Mouse (Mus musculus) limb, embryonic 10.5 days (tissue): ENCODE measurements around the gene Stk31. TPM values are rescaled to one million over a fixed set of nuclear protein-coding genes. Genes with fewer than 3 reads are reported as not detected.
A peak's percentile ranks its signal among the peaks of the same experiment; 100 is the strongest.

ENCODE experiments used
- DNase-seq: peaks from one replicate; pipeline ENCODE4 v3.0.0-alpha.2; 2017; ENCODE audit warnings: low spot score
- H3K27ac ChIP-seq: fragments of 300-500 bp; sonication (generic); 2 replicates; pipeline ENCODE4 v1.5.1; 2016; ENCODE audit warnings: mild to moderate bottlenecking
- H3K27me3 ChIP-seq: fragments of 300-500 bp; sonication (generic); 2 replicates; pipeline ENCODE4 v1.6.1; 2016; ENCODE audit warnings: low read depth, mild to moderate bottlenecking; ENCODE audit not compliant: poor library complexity, severe bottlenecking
- H3K36me3 ChIP-seq: fragments of 300-500 bp; sonication (generic); 2 replicates; pipeline ENCODE4 v1.6.1; 2016; ENCODE audit warnings: mild to moderate bottlenecking, moderate library complexity
- H3K4me1 ChIP-seq: fragments of 300-500 bp; sonication (generic); 2 replicates; pipeline ENCODE4 v1.6.1; 2016
- H3K4me3 ChIP-seq: fragments of 300-500 bp; sonication (generic); 2 replicates; pipeline ENCODE4 v1.5.1; 2016; ENCODE audit warnings: mild to moderate bottlenecking, moderate library complexity
- H3K9me3 ChIP-seq: fragments of 300-500 bp; sonication (generic); replicated peaks from 2 replicates; pipeline ENCODE4 v1.6.1; 2016; ENCODE audit warnings: mild to moderate bottlenecking
- WGBS: fragments of 180-500 bp; shearing (Covaris S2); methylation state at CpG from one replicate; pipeline ENCODE4 v1.1.7; 2016; 5-methylcytosine and 5-hydroxymethylcytosine counted together
- polyA plus RNA-seq: library from polyadenylated mRNA; unstranded; fragments of >200 nt; fragmentation: Nextera tagmentation; extraction: Ambion mirVana; gene quantifications from 2 replicates; pipeline ENCODE4 v1.2.1, GENCODE M21; 2016

The Stk31 gene
- polyA plus RNA-seq, result not detected in 2 replicates

GRCm38 (mm10) chr6:49395316-49395715 lies at the start of gene Stk31:
Gene Stk31, plus strand, starts transcription at chr6:49395604.
- no peak for DNase-seq
- Histone ChIP-seq H3K4me1 (no peaks in the 10 kb centered on the region), H3K36me3 (no peaks in the 10 kb centered on the region), H3K27ac (no peak within 1 kb of the TSS), H3K9me3 (0 out of 2 replicates have a peak, but pooled peaks cover 2% of the 10 kb centered on the region), H3K27me3 (no peaks in the 10 kb centered on the region), H3K4me3 (no peak within 1 kb of the TSS)
- WGBS, result 83% methylated on average over 34 of the region's 34 CpGs

- Histone ChIP-seq H3K27ac (no peak overlapping the region), H3K4me1 (no peaks in the 10 kb centered on the region), H3K27me3 (no peaks in the 10 kb centered on the region), H3K4me3 (no peak overlapping the region), H3K36me3 (no peaks in the 10 kb centered on the region), H3K9me3 (no peaks in the 10 kb centered on the region)
- WGBS, result 94% methylated on average over 7 of the region's 7 CpGs
- DNase-seq, result no peak
Observed at GRCm38 (mm10) chr6:49349826-49350225, 45.6 kb upstream of the Stk31 start.

- WGBS, result 93% methylated on average over 3 of the region's 3 CpGs
- H3K27me3 ChIP-seq, result no peaks in the 10 kb centered on the region
Observed at GRCm38 (mm10) chr6:49354613-49355012, 40.8 kb upstream of the Stk31 start.

GRCm38 (mm10) chr6:49355171-49355570 lies 40.2 kb upstream of the Stk31 start:
- 57% methylated on average over 4 of the region's 4 CpGs for WGBS
- Histone ChIP-seq H3K4me1 (no peaks in the 10 kb centered on the region), H3K27ac (no peak overlapping the region), H3K4me3 (no peak overlapping the region), H3K9me3 (no peaks in the 10 kb centered on the region), H3K36me3 (no peaks in the 10 kb centered on the region), H3K27me3 (no peaks in the 10 kb centered on the region)
- DNase-seq, result no peak

More at GRCm38 (mm10) chr6:49354613-49355012, 40.8 kb upstream of the Stk31 start:
- Histone ChIP-seq H3K4me3 (no peak overlapping the region), H3K27ac (no peak overlapping the region), H3K36me3 (no peaks in the 10 kb centered on the region), H3K4me1 (no peaks in the 10 kb centered on the region), H3K9me3 (no peaks in the 10 kb centered on the region)
- DNase-seq, result no peak

GRCm38 (mm10) chr6:49360420-49360819 lies 35.0 kb upstream of the Stk31 start:
- H3K36me3 ChIP-seq, result no peaks in the 10 kb centered on the region
- no peak overlapping the region for H3K4me3 ChIP-seq
- no peaks in the 10 kb centered on the region for H3K9me3 ChIP-seq
- H3K27me3 ChIP-seq, result no peaks in the 10 kb centered on the region
- peaks cover 7% of the 10 kb centered on the region; the same call in 1 of the 2 replicates for H3K4me1 ChIP-seq
- no peak for DNase-seq
- no peak overlapping the region for H3K27ac ChIP-seq

- peaks cover 16% of the 10 kb centered on the region for H3K4me1 ChIP-seq
- H3K4me3 ChIP-seq, result peak within 1 kb of the TSS; percentile 69
- peak within 1 kb of the TSS; percentile 90 for H3K27ac ChIP-seq
Observed at GRCm38 (mm10) chr6:49367159-49368054, 28.0 kb upstream of the Stk31 start, which contains the start of gene Fam221a. Gene Fam221a, plus strand, starts transcription at chr6:49367739.

GRCm38 (mm10) chr6:49368212-49368611 lies 27.2 kb upstream of the Stk31 start:
- DNase-seq, result no peak
- no peaks in the 10 kb centered on the region for H3K9me3 ChIP-seq
- 50% methylated on average over 3 of the region's 3 CpGs for WGBS
- H3K27me3 ChIP-seq, result no peaks in the 10 kb centered on the region
- no peaks in the 10 kb centered on the region for H3K36me3 ChIP-seq
- peak overlapping the region; percentile 90 for H3K27ac ChIP-seq
- H3K4me1 ChIP-seq, result peaks cover 16% of the 10 kb centered on the region
- peak overlapping the region; percentile 69 for H3K4me3 ChIP-seq

More at GRCm38 (mm10) chr6:49367159-49368054, 28.0 kb upstream of the Stk31 start, which contains the start of gene Fam221a:
- DNase-seq, result peak; percentile 97
- H3K27me3 ChIP-seq, result no peaks in the 10 kb centered on the region
- 3% methylated on average over 48 of the region's 49 CpGs for WGBS
- H3K36me3 ChIP-seq, result no peaks in the 10 kb centered on the region
- H3K9me3 ChIP-seq, result no peaks in the 10 kb centered on the region

GRCm38 (mm10) chr6:49372705-49373104 lies 22.7 kb upstream of the Stk31 start:
- no peak for DNase-seq
- H3K27me3 ChIP-seq, result no peaks in the 10 kb centered on the region
- H3K9me3 ChIP-seq, result no peaks in the 10 kb centered on the region
- peaks cover 10% of the 10 kb centered on the region for H3K4me1 ChIP-seq
- no peak overlapping the region for H3K4me3 ChIP-seq
- no peaks in the 10 kb centered on the region for H3K36me3 ChIP-seq
- WGBS, result 84% methylated on average over 4 of the region's 4 CpGs
- no peak overlapping the region for H3K27ac ChIP-seq

GRCm38 (mm10) chr6:49373943-49374342 lies 21.5 kb upstream of the Stk31 start:
- Histone ChIP-seq H3K4me1 (no peaks in the 10 kb centered on the region), H3K9me3 (no peaks in the 10 kb centered on the region), H3K36me3 (no peaks in the 10 kb centered on the region), H3K27ac (no peak overlapping the region), H3K4me3 (no peak overlapping the region), H3K27me3 (no peaks in the 10 kb centered on the region)
- DNase-seq, result no peak
- WGBS, result 87% methylated on average over 2 of the region's 2 CpGs

- DNase-seq, result no peak
Observed at GRCm38 (mm10) chr6:49378328-49378727, 17.1 kb upstream of the Stk31 start.

GRCm38 (mm10) chr6:49394276-49394675 lies 1.1 kb upstream of the Stk31 start:
- DNase-seq, result no peak
- no peaks in the 10 kb centered on the region for H3K4me1 ChIP-seq
- 81% methylated on average over 1 of the region's 1 CpGs for WGBS

More at GRCm38 (mm10) chr6:49378328-49378727, 17.1 kb upstream of the Stk31 start:
- Histone ChIP-seq H3K4me1 (no peaks in the 10 kb centered on the region), H3K9me3 (no peaks in the 10 kb centered on the region), H3K27ac (no peak overlapping the region), H3K36me3 (no peaks in the 10 kb centered on the region), H3K27me3 (no peaks in the 10 kb centered on the region), H3K4me3 (no peak overlapping the region)
- WGBS, result 66% methylated on average over 12 of the region's 12 CpGs

GRCm38 (mm10) chr6:49397466-49397865 lies 2.1 kb downstream of the Stk31 start:
- H3K27ac ChIP-seq, result no peak overlapping the region
- H3K4me1 ChIP-seq, result no peaks in the 10 kb centered on the region
- 0 out of 2 replicates have a peak, but pooled peaks cover 2% of the 10 kb centered on the region for H3K9me3 ChIP-seq
- H3K36me3 ChIP-seq, result no peaks in the 10 kb centered on the region
- DNase-seq, result peak; percentile 37
- H3K27me3 ChIP-seq, result no peaks in the 10 kb centered on the region
- H3K4me3 ChIP-seq, result no peak overlapping the region

More at GRCm38 (mm10) chr6:49394276-49394675, 1.1 kb upstream of the Stk31 start:
- Histone ChIP-seq H3K27me3 (no peaks in the 10 kb centered on the region), H3K36me3 (peaks cover 4% of the 10 kb centered on the region; the same call in 1 of the 2 replicates), H3K4me3 (no peak overlapping the region), H3K27ac (no peak overlapping the region), H3K9me3 (0 out of 2 replicates have a peak, but pooled peaks cover 2% of the 10 kb centered on the region)

GRCm38 (mm10) chr6:49398365-49398764 lies 3.0 kb downstream of the Stk31 start:
- no peaks in the 10 kb centered on the region for H3K27me3 ChIP-seq
- H3K4me3 ChIP-seq, result no peak overlapping the region
- no peak overlapping the region for H3K27ac ChIP-seq
- H3K9me3 ChIP-seq, result 0 out of 2 replicates have a peak, but pooled peaks cover 2% of the 10 kb centered on the region
- no peaks in the 10 kb centered on the region for H3K4me1 ChIP-seq
- DNase-seq, result no peak
- H3K36me3 ChIP-seq, result no peaks in the 10 kb centered on the region
